Mouse (Mus musculus) cortical plate, adult 2 months (tissue): ENCODE results near the gene Zfp800.

Source experiments
- CTCF ChIP-seq: fragments of 200-500 bp; IDR thresholded peaks from 2 replicates; pipeline ENCODE4 v1.5.1; 2011; ENCODE audit warnings: mild to moderate bottlenecking, control low read depth, low read length; ENCODE audit not compliant: insufficient read depth; ENCODE audit errors: extremely low read depth
- POLR2A ChIP-seq: fragments of 200-500 bp; IDR thresholded peaks from 2 replicates; pipeline ENCODE4 v1.6.1; 2011; ENCODE audit warnings: mild to moderate bottlenecking, low read length, control low read depth; ENCODE audit not compliant: insufficient read depth; ENCODE audit errors: extremely low read depth

- TF ChIP-seq CTCF (no peak), POLR2A (no peak)
These were observed 68.0 kb downstream of the Zfp800 start for GRCm38 (mm10) chr6:28329815-28330214.
